Mouse (Mus musculus): ENCODE measurements around the gene Hps4.

The Hps4 gene

GRCm38 (mm10) chr5:112367929-112368328 lies 25.0 kb downstream of the Hps4 start:
- no peak for DNase-seq

GRCm38 (mm10) chr5:112368666-112369065 lies 25.8 kb downstream of the Hps4 start:
- no peak for DNase-seq

DNA sequence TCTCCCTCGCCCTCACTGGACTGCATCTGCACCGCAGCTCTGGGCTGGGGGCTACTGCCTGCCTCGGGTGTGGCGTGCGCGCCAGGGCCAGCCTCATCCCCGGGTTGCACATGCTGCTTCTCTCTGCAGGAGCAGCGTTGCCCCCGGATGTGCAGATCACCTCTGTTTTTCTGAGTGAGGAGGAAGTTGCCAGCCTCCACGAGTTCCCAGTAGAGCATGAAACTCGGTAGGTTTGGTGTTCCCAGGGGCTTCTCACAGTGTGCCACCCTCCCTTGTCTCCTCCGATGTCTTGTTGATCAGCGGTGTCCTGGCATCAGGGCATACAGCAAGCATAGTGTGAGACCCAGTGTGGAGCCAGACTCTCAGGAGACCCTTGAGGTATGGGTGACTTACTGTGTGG lies 26.4 kb downstream of the Hps4 start:
- DNase-seq, result no peak

- no peak for DNase-seq
Observed at GRCm38 (mm10) chr5:112370236-112370813, 27.4 kb downstream of the Hps4 start.

GRCm38 (mm10) chr5:112371933-112372332 lies 29.1 kb downstream of the Hps4 start:
- no peak for DNase-seq

GRCm38 (mm10) chr5:112376111-112376510 lies 33.2 kb downstream of the Hps4 start:
- no peak for DNase-seq

- no peak for DNase-seq
Observed at GRCm38 (mm10) chr5:112377380-112377779, 34.5 kb downstream of the Hps4 start.

DNA sequence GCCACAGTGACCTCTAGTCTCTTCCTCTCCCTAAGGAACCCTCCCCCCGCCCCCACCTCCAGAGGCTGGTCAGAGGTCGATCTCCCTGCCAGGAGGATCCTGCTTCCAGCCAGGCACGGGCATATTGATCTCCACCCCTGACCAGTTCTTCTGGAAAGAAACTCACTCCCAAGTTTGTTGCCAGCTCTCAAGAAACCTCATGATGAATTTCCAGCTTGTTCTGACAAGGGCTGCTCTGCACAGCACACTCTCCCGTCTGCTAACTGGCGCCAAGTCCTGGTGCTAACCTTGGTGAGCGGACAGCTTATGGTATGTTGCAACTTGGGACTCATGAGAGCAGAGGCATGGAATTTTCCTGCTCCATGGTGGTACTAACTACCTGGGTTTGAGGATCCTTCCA lies 35.8 kb downstream of the Hps4 start:
- DNase-seq, result no peak

DNA sequence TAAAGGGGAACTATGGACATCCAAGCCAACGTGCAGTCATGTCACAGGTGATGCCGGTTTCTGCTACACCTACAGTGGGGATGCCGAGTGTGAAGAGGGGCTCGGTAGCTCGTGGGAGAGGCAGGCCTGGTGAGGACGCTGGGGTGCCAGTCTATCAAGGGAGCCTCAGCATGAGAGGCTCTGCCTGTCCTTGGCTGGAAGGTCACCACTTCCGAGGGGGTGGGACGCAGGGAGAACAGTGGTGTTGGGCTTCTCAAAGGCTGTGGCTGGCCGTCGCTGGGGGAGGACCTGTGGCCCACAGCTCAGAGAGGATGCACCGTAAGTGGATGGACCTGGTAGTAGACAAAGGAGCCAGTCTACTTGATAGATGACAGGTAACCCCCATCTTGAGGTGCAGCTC lies 38.3 kb downstream of the Hps4 start:
- DNase-seq, result no peak

DNA sequence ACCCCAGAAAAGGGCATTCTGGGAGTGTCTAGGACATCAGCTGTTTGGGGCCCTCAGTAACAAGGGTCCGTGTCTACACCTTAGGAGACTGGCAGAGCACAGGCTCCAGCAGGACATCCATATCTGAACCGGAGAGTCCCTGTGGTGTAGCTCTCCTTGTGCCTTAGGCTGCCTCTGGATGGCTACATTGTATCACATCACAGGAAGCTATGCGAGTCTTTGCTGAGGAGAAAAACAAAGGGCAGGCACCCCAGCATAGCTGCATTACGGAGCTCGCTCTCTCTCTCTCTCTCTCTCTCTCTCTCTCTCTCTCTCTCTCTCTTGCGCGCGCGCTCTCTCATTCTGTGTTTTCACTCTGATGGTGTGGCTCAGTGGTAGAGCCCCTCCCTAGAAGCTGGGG lies 39.2 kb downstream of the Hps4 start:
- DNase-seq, result no peak

- DNase-seq, result peak; percentile 81
Observed at GRCm38 (mm10) chr5:112382641-112383330, 39.9 kb downstream of the Hps4 start.

DNA sequence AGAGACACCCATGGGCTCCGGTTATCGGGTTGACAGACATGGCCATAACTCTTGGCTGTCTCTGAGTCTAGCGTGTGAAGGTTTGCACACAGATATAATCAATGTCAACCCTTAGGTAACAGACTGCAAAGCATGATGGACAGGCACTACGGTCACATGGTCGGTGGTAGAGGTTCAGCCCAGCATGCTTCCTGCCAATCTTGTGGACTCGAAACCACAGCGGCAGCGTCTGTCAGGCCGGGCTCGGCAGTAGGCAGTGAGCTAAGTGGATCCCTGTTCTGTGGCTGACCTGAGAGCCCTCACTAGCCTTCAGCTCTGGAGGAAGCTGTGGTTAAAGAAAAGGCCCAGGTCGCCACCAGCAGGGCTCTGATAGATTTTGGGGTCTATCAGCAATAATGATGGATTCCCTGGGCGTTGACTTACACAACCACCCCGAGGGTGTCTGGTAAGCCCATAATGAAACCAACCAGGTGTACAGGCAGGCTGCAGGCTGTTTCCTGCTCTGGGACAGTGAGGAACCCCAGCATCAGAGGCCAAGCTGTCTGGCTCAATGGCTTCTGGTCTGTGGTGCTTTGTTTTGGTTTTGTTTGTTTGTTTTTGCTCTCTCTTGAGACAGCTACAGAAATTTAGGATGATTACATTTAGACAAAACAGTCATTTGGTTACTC lies 42.1 kb downstream of the Hps4 start:
- no peak for DNase-seq

GRCm38 (mm10) chr5:112385973-112386372 lies 43.1 kb downstream of the Hps4 start:
- no peak for DNase-seq

DNA sequence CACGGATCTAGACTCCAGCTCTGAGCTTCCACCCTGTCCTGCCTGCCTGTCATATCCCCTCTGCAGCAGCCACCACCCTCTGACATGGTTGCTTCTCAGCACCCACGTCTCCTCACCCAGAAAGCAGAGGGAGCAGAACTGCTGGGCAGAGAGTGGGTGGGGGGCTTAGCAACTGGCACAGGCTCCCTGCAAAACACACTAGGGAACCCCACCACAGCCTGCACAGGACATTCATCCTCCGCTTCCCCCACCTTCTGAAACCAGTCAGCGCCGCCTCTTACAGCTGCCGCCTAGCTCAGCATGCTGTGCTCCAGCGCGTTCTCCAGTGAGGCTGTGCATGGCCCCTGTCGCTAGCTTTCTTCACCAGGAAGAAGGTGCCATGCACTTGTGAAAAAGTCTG lies 46.5 kb downstream of the Hps4 start:
- DNase-seq, result no peak

DNA sequence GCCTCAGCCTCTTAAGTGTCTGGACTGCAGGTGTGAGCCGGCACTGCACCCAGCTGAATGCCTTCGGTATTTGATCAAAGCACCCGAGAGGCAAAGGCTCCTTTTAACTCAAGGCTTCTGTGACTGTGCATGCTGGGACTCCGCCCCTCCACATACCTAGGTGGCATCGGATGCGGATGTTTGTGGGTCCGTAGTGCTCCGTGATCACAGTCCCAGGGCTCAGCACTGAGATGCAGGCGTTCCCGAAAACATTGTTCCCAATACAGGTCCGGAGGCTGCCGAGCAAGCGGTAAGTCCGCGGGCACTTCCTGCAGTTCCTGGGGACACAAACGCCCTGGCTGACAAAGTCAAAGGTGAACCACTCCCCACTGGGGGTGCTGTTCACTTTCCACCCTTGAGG lies 48.1 kb downstream of the Hps4 start:
- DNase-seq, result no peak

DNA sequence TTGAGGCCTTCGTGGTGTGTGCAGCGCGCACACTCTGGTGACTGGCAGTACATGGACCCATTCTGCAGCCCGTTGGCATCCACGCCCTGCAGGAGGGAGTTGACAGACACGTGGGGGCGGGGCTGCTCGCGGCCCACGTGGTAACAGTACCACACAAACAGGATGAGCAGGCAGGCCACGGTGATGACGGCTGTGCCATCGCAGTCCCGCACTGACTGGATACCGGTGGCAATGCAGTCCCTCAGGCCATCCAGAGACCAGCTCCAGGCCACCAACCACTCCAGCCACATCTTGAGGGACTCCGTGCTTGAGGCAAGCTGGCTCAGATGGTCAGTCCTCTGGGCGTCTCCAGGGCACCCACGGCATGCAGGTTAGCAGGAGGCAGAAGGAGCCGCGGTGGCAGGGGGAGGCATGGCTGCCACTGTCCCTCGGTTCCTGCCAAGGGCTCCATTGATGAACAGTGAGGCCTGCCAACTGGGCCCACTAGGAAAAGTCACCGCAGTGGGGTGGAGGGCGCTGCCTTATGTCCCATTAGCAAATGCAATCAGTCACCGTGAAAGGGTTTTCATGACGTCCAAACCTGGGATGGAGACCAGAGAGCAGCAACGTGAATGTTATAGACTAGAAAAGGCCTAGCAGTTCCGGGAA lies 48.9 kb downstream of the Hps4 start:
- no peak for DNase-seq

GRCm38 (mm10) chr5:112393741-112394414 lies 51.0 kb downstream of the Hps4 start:
- DNase-seq, result no peak

- DNase-seq, result no peak
Observed at GRCm38 (mm10) chr5:112394415-112394763, 51.5 kb downstream of the Hps4 start.

DNA sequence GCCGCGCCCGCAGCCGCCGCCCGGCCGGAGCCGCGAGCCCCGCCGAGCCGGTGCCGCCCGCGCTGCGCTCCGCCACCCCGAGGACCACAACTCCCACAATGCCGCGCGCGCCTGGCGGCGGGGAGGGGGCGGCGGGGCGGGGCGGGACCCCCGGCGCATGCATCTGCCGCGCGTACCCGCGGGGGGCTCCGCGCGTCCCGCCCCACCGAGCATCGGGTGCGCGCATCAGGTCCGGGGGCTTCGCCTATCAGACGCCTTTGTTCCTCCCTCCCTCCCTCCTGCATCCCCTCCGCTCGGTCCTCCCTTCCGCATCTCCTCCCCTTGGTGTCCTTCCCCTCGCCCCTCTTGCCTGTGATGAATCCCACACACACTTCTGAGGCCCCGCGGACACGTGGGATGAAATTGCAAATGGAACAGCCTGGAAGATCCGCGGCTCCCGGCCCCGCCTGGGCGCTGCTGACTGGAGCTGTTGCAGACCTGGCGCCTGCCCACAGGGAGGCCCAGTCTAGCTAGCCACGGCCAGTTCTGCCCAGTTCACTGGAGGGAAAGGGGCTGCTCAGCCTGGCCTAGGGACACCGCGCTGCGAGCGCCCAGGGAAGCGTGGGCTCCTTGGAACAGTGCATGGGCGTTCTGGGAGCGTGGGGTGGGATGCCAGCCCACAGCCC lies 52.0 kb downstream of the Hps4 start, which contains the start of gene Asphd2:
Asphd2 (minus strand) TSS at position 88 of the 665 bp plus-strand sequence.
- peak; percentile 56 for DNase-seq

DNA sequence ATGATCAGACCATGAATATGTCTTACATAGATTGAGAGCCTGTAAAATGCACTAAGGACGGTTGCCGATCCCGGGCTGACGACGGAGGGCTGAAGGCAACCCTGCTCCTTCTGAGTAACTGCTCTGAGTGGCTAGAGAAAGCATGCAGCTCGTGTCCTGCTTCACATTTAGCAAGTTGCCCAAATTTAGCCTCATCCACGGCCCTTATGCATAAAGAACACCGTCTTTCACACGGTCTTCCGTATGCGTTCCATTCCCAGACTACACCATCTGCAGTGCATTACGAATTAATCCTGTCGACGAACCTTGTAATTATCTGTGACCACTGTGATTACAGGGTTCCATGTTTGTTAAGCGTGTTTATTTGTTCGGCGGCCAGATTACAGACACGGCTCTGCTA lies 53.2 kb downstream of the Hps4 start:
- DNase-seq, result no peak

- no peak for DNase-seq
Observed at GRCm38 (mm10) chr5:112399284-112399683, 56.4 kb downstream of the Hps4 start.

- DNase-seq, result no peak
Observed at GRCm38 (mm10) chr5:112402437-112402836, 59.6 kb downstream of the Hps4 start.

GRCm38 (mm10) chr5:112406017-112406416 lies 63.1 kb downstream of the Hps4 start:
- DNase-seq, result no peak

All from lung, postnatal 10 days (tissue).